Mouse (Mus musculus) left cerebral cortex, adult 18-20 months (tissue): ENCODE results near the gene Hsf3. TPM values are rescaled to one million over a fixed set of nuclear protein-coding genes. Genes with fewer than 3 reads are reported as not detected.
"Not testable (repeated sequence)": the region's sequence is repeated elsewhere in the genome, so short reads cannot be mapped to it uniquely, and the experiment has no call there.

Experiments used
- DNase-seq, 2 experiments: peaks; one replicate each; pipeline ENCODE4 v3.0.0; 2021 to 2022; ENCODE audit warnings: low spot score in 2 of 2, mixed read lengths in 1 of 2
- long read RNA-seq, 2 experiments: library from polyadenylated mRNA; stranded (forward); transcript quantifications; one replicate each; pipeline ENCODE4 v2.0.0; 2021
- total RNA-seq, 2 experiments: library from RNA; stranded (reverse); gene quantifications; 2 replicates each; pipeline ENCODE4 v1.2.3; 2021

Gene Hsf3
- not detected for total RNA-seq
- long read RNA-seq, experiment 1, result 0 reads
- long read RNA-seq, experiment 2, result 0 reads

GRCm38 (mm10) chrX:96456201-96456963 is at the start of gene Hsf3:
Gene Hsf3 (minus strand): TSS chrX:96456294.
- peak in 1 of 2 experiments; percentile 1 for DNase-seq

GRCm38 (mm10) chrX:96501580-96501979 is 45.5 kb upstream of the Hsf3 start:
- peak in 1 of 2 experiments; percentile 3 for DNase-seq

GRCm38 (mm10) chrX:96455149-96455548 is 945 bp downstream of the Hsf3 start, which contains the start of gene Heph:
Gene Heph (plus strand): TSS chrX:96455359.
- no peak for DNase-seq

- no peak for DNase-seq
Observed at GRCm38 (mm10) chrX:96419383-96419782, 36.7 kb downstream of the Hsf3 start.

GRCm38 (mm10) chrX:96417733-96418132 is 38.4 kb downstream of the Hsf3 start:
- no peak for DNase-seq

- DNase-seq, result no peak
Observed at GRCm38 (mm10) chrX:96416970-96417369, 39.1 kb downstream of the Hsf3 start.

- not testable (repeated sequence) for DNase-seq
Observed at GRCm38 (mm10) chrX:96415351-96415750, 40.7 kb downstream of the Hsf3 start.

- no peak for DNase-seq
Observed at GRCm38 (mm10) chrX:96339108-96339507, 117.0 kb downstream of the Hsf3 start.

GRCm38 (mm10) chrX:96329764-96330163 is 126.3 kb downstream of the Hsf3 start:
- DNase-seq, result peak in 1 of 2 experiments; percentile 2

GRCm38 (mm10) chrX:96293338-96293737 is 162.8 kb downstream of the Hsf3 start, which contains the start of gene Vsig4:
Gene Vsig4 (minus strand): TSS chrX:96293438.
- no peak for DNase-seq

- no peak for DNase-seq
Observed at GRCm38 (mm10) chrX:96256509-96256908, 199.6 kb downstream of the Hsf3 start.

Other genes with a start within 250 kb of the Hsf3 start
- gene Vsig4, start 162.9 kb downstream of the Hsf3 start, total RNA-seq, result not detected
- 1 to 10 TPM; 3.4 to 5.2 TPM for gene Heph, start 935 bp downstream of the Hsf3 start, total RNA-seq